Mouse (Mus musculus) thymus, postnatal 14 days (tissue): Measurements from ENCODE around the gene Gadd45gip1.
A peak's percentile ranks its signal among the peaks of the same experiment; 100 is the strongest.

Experiments used
- DNase-seq: peaks from one replicate; pipeline ENCODE4 v3.0.0; 2021

Gene Gadd45gip1

DNA sequence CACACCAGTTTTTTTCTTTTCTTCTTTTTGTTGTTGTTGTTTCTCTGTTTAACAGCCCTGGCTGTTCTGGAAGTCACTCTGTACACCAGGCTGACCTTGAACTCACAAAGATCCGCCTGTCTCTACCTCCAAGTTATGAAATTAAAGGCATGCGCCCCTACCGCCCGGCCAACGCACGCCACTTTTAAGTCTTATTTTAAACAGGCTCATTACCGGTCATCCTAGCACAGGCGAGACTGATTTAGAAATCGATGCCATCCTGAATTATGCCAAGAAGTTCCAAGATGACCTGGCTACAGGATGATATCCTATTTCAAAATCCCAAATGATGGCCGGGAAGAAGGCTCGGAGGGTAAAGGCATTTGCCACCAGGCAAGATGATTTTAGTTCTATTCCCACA, at the start of gene Gadd45gip1:
Gene Gadd45gip1 (plus strand): TSS at position 33 of the 400 bp plus-strand sequence.
- DNase-seq = peak; percentile 42

DNA sequence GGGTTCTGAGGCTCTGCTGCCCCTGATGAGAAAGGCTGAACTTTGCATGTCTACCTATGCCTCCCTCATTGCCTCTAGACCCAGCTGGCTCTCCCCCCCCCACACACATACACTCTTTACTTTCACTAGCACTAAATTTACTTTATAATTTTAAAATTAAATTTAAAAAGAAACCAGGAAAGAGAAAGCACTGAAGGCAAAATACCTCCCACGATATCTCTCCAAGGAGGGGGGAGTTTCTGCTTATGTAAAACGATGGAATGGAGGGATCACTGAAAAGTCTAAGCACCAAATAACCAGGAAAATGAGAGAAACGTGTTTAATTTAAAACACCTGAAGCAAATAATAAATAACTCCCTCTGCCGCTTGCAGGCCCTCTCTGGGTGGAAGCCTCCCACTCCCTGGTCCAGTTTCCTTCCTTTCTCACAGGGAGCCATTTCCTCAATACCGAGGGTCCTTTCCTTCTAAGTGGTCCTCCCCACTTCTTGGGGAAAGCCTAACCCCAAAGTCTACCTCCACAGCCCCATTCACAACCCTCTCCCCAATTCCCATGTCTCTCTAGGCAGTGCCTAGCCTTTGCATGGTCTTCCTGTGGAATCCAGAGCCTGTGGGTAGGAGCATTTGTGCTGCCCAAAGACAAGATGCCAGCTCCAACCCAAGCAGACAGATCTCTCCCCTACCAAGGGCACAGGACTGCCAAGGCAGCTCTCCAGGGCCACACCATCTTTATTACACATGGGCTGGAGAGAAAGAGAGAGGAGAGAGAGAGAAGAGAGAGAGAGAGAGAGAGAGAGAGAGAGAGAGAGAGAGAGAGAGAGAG, 49.4 kb upstream of the Gadd45gip1 start:
- no peak for DNase-seq

GRCm38 (mm10) chr8:84782680-84783079, 48.6 kb upstream of the Gadd45gip1 start:
- DNase-seq = no peak

- no peak for DNase-seq
These were observed 48.0 kb upstream of the Gadd45gip1 start for GRCm38 (mm10) chr8:84783198-84783918.

- no peak for DNase-seq
These were observed 47.3 kb upstream of the Gadd45gip1 start for GRCm38 (mm10) chr8:84783919-84784581.

- no peak for DNase-seq
These were observed 46.4 kb upstream of the Gadd45gip1 start for GRCm38 (mm10) chr8:84784681-84785505.

GRCm38 (mm10) chr8:84785506-84785755, 45.9 kb upstream of the Gadd45gip1 start:
- no peak for DNase-seq

DNA sequence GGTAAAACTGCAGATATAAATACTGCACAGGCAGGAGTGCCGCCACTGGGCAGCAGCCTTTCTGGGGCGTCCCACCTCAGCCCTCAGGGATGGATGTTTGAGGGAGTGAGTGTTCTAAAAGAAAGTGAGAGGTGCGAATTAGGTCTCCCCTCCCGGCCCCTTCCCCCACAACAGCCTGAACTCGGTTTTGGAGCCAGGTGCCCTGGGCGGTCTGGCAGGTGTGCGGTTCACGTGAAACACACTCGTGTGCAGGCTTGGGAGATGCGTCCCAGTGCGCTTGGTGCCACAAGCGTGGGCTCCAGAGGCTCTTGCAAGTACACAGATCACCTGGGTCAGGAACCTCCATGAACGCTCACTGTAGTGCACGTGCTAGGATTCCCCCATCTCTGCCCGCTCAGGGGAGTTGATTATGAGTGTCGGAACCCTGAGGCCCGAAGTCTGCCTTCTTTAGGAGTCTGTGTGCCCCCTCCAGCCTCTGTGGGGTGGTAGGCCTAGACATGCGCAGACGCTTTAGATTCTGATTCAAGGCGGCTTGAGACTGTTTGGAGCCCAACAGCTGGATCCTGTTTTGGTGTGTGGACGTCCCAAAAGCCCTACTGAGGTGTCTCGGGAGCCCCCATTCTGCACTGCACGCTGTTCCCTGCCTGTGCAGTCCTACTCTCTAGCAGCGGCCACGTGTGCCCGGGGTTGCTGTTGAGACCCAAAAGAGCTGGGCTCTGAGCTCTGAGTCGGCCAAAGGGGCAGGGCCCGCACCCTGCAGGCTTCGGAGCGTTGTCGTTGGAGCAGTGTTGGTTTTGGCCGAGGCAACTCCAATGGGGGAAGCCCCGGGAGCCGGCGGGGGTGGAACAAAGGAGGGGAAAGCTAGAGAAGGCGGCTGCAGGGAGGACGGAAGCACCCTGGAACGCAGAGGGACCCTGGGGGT, 45.3 kb upstream of the Gadd45gip1 start:
- DNase-seq = no peak

DNA sequence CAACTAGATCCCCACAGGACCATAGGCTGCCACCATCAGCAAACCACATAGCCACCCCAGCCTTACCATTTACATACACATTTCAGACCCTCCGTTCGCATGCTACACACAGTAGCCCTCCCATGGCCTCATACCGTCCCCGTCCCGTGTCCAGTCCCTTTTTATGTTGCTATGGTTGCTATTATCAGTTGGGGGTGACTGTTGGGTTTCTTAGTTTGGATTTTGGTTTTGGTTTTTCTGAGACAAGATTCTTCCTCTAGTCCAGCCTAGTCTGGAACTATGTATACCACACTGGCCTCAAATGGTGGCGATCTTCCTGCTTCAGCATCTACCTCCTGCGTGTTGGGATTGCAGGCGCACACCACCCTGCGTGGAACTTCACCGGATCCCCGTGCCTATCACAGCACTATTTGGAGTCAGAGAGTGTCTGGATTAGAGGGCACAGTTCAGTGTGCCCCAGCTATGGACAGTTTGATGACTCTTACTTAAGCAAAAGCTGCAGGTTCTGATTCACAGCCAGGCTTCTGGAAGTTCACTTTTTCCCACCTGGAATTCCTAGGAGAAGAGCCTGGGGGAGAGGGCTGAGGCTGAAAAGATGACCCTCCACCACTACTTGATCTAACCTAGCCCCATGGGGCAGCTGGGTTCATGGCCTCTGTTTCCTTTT, 44.4 kb upstream of the Gadd45gip1 start:
- no peak for DNase-seq

- no peak for DNase-seq
These were observed 43.6 kb upstream of the Gadd45gip1 start for GRCm38 (mm10) chr8:84787523-84788302.

- DNase-seq = no peak
These were observed 42.4 kb upstream of the Gadd45gip1 start for GRCm38 (mm10) chr8:84788896-84789295.

DNA sequence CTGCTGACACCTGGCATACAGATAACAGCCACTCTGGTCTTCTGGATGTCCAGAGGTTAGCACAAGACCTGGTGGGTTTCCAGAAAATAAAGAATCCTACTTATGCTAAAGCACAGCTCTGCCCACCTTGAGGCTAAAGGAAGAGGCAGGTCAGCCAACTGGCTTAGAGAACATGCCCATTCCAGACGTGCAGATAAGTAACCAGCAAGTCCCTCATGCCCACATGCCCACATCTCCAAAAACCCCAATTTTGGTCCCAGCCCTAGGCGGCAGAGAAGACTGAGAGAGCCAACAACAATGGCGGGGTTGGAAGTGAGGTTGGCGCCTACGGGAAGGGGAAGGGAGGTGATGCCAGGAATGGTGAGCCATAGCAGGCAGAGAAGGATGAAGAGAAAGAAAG, 42.0 kb upstream of the Gadd45gip1 start:
- DNase-seq = no peak

DNA sequence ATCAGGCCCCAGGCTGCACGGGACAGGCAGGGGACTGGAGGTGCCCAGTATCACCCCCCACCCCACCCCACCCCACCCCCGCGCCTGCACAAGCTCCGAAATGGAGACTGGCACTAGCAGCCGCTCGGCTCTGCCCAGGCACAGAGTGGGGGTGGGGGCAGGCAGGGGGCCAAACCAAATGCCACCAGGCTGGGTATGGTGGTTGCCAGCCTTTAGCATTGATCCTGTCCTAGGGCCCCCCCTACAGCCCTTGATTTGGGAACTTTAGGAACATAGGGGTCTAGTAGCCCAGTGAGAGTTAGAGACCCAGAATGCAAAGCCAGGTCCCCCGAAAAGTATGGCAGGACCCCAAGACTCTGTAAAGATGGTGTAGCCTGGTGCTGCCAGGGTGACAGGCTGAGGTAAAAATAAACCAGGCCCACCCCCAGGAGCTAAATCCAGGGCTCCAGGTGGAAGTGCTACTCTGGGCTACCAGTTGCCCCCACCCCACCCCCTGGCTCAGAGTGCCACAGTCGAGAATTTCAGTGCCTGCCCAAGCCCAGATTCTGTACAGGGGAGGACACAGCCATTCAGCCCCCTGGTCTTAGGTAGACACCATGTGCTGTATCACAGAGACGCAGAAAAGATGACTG, 41.4 kb upstream of the Gadd45gip1 start:
- no peak for DNase-seq

DNA sequence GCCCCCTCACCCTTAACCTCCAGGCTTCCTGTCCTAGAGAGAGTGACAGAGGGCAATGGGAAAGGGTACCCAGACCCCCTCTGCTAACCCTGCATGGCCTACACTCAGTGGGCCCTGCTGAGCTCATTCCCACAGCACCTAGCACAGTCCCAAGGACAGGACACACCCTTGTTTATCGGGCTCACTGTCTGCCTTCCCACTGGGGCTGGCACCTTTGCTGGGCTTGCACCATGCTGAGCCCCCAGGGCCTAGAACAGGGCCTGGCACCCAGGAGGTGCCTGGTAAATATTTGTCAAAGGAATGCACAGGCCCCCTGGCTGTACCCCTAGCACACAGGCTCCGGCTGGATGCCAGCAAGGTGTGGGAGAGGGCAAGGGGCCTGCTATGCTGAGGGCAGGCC, 40.8 kb upstream of the Gadd45gip1 start:
- DNase-seq = no peak

DNA sequence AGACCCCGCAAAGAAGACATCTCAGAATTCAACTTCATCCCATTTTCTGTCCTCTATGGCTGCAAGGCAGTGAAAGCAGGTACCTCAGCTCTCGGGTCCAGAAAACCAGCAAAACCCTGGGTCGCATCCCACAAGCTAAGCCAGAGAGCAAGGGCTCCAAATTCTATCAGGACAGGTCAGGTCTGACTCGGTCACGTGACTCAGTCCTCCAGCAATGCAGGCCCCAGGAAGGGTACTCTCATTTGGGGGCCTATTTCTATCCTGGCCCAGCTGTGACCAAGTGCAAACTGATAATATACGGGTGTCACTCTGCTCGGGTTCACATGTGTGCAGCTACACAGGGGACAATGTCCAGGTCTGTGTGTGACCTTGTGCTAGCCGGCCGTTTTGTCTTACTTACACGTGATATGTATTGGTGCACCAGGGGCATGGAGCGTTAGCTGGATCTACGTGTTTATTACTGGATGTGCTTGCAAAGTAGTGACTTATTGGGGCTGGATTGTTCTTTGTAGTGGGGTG, 38.8 kb upstream of the Gadd45gip1 start:
- no peak for DNase-seq

DNA sequence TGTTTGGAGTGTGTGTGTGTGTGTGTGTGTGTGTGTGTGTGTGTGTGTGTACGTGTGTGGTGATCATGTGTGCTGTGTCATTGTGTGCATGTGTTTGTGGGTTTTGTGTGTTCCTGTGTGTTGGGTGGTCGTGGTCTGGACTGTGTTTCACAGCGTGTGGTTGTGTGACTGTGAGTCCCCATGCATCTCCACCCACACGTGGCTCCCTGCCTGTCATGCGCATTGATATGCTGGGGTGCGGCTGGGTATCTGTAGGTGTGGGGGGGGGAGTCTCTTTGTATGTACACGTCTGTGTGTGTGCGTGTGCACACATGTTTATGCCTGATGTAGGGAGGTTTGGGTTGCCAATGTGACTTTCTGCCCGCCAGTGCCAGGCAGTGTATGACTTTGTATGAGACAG, 38.2 kb upstream of the Gadd45gip1 start:
- DNase-seq = no peak

- DNase-seq = no peak
These were observed 37.4 kb upstream of the Gadd45gip1 start for GRCm38 (mm10) chr8:84793791-84794485.

DNA sequence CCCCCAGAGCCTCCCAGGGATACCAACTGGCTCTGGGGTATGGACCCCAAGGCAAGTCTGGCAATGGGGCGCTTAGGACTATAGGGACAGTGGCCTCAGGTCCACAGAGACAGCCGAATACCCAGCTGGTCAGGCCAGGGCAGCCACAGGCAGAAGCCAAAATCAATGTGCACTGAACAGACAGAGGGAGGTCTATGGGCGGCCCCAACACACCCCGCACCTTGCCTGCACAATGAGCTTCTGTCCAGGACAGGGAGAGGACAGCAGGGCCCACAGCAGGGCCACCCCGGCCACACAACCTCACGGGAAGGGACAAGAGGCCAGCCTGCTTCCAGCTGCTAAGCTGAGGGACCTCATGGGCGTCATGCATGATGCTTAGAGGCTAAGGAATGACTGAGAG, 36.8 kb upstream of the Gadd45gip1 start:
- no peak for DNase-seq

DNA sequence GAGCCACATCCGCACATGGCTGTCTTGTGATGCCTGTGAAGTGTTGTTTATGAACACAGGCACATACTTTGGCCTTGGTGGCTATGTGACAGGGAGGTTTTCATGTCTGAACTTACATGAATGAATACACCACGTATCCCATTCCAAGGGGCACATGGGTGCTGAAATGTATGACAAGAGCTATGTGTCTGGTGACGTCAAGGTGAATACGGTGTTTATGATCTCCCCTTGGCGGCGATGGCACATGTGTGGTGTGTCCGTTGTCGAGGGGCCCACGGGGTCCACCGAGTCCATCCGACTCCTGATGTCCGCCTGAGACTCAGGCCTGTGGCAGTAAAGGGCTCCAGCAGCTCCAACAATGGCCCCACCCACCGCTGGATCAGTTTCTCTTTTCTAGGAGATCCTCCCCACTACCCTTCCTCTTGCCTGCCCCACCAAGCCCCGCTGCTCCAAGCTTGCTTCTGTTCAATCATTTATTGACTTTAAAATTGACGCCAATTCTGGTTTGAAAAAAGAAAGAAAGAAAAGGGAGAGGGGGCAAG, 34.0 kb upstream of the Gadd45gip1 start:
- DNase-seq = no peak
